Mouse (Mus musculus) layer of hippocampus, postnatal 25 days (tissue): Measurements from ENCODE around the gene Btbd19. TPM values are rescaled to one million over a fixed set of nuclear protein-coding genes. Genes with fewer than 3 reads are reported as not detected.

ENCODE experiments used
- DNase-seq, 2 experiments: peaks; one replicate each; pipeline ENCODE4 v3.0.0; 2022; ENCODE audit warnings: mixed read lengths in 2 of 2, low spot score in 1 of 2; ENCODE audit errors: extremely low spot score in 1 of 2
- total RNA-seq, 2 experiments: library from RNA; stranded (reverse); gene quantifications; 2 replicates each; pipeline ENCODE4 v1.2.3; 2021

The Btbd19 gene
- total RNA-seq, 2 experiments from 2014 or later, result 10.5 to 12.1 TPM

GRCm38 (mm10) chr4:117119636-117120035 is 5.9 kb downstream of the Btbd19 start:
- no peak for DNase-seq

GRCm38 (mm10) chr4:117117931-117118330 is 7.6 kb downstream of the Btbd19 start:
- no peak for DNase-seq

- DNase-seq, result no peak
Measured at GRCm38 (mm10) chr4:117115592-117115991, 9.9 kb downstream of the Btbd19 start.

- DNase-seq, result no peak
Measured at GRCm38 (mm10) chr4:117113237-117113636, 12.3 kb downstream of the Btbd19 start.

GRCm38 (mm10) chr4:117110985-117111384 is 14.5 kb downstream of the Btbd19 start:
- DNase-seq, result no peak

GRCm38 (mm10) chr4:117110249-117110648 is 15.3 kb downstream of the Btbd19 start:
- no peak for DNase-seq

- DNase-seq, result no peak
Measured at GRCm38 (mm10) chr4:117109330-117109729, 16.2 kb downstream of the Btbd19 start.

GRCm38 (mm10) chr4:117108524-117108849 is 17.0 kb downstream of the Btbd19 start:
- DNase-seq, result no peak

- DNase-seq, result no peak
Measured at GRCm38 (mm10) chr4:117107813-117108523, 17.6 kb downstream of the Btbd19 start.

- no peak for DNase-seq
Measured at GRCm38 (mm10) chr4:117105127-117105526, 20.4 kb downstream of the Btbd19 start.

GRCm38 (mm10) chr4:117104672-117105071 is 20.9 kb downstream of the Btbd19 start:
- no peak for DNase-seq

- no peak for DNase-seq
Measured at GRCm38 (mm10) chr4:117101218-117101617, 24.3 kb downstream of the Btbd19 start.

GRCm38 (mm10) chr4:117100036-117100435 is 25.5 kb downstream of the Btbd19 start:
- no peak for DNase-seq

- DNase-seq, result no peak
Measured at GRCm38 (mm10) chr4:117098764-117099036, 26.8 kb downstream of the Btbd19 start.

GRCm38 (mm10) chr4:117097969-117098763 is 27.4 kb downstream of the Btbd19 start:
- no peak for DNase-seq

- no peak for DNase-seq
Measured at GRCm38 (mm10) chr4:117096666-117097065, 28.9 kb downstream of the Btbd19 start.

GRCm38 (mm10) chr4:117095551-117096452 is 29.7 kb downstream of the Btbd19 start, which contains the start of gene Ptch2:
Ptch2 (plus strand) TSS chr4:117096075.
- DNase-seq, result peak; percentile 27 to 39

- DNase-seq, result no peak
Measured at GRCm38 (mm10) chr4:117094626-117095361, 30.7 kb downstream of the Btbd19 start.

GRCm38 (mm10) chr4:117090586-117090985 is 34.9 kb downstream of the Btbd19 start:
- DNase-seq, result no peak

- no peak for DNase-seq
Measured at GRCm38 (mm10) chr4:117087948-117088640, 37.4 kb downstream of the Btbd19 start.
